Mouse (Mus musculus) limb, embryonic 12.5 days (tissue): Measurements from ENCODE around the gene Gm3371. TPM values are rescaled to one million over a fixed set of nuclear protein-coding genes. Genes with fewer than 3 reads are reported as not detected.
"Not testable (repeated sequence)": the region's sequence is repeated elsewhere in the genome, so short reads cannot be mapped to it uniquely, and the experiment has no call there.

Experiments used
- ATAC-seq: fragments of 200-750 bp; cut with Nextera tagmentation; 2 replicates; pipeline ENCODE4 v1.8.0; 2017; ENCODE audit warnings: low read depth, moderate TSS enrichment; ENCODE audit not compliant: insufficient number of reproducible peaks, insufficient read depth, low FRiP score, low TSS enrichment
- H3K27ac ChIP-seq: fragments of 300-500 bp; sonication (generic); 2 replicates; pipeline ENCODE4 v1.5.1; 2016; ENCODE audit warnings: mild to moderate bottlenecking, moderate library complexity
- H3K27me3 ChIP-seq: fragments of 300-500 bp; sonication (generic); 2 replicates; pipeline ENCODE4 v1.6.1; 2016; ENCODE audit warnings: mild to moderate bottlenecking, moderate library complexity
- H3K36me3 ChIP-seq: fragments of 300-500 bp; sonication (generic); 2 replicates; pipeline ENCODE4 v1.6.1; 2016; ENCODE audit warnings: mild to moderate bottlenecking, moderate library complexity
- H3K4me1 ChIP-seq: fragments of 300-500 bp; sonication (generic); replicated peaks from 2 replicates; pipeline ENCODE4 v1.6.1; 2016
- H3K4me2 ChIP-seq: fragments of 300-500 bp; sonication (generic); 2 replicates; pipeline ENCODE4 v1.6.1; 2016; ENCODE audit warnings: mild to moderate bottlenecking, moderate library complexity
- H3K4me3 ChIP-seq: fragments of 300-500 bp; sonication (generic); replicated peaks from 2 replicates; pipeline ENCODE4 v1.5.1; 2016; ENCODE audit warnings: mild to moderate bottlenecking
- H3K9ac ChIP-seq: fragments of 300-500 bp; sonication (generic); replicated peaks from 2 replicates; pipeline ENCODE4 v1.6.1; 2016; ENCODE audit warnings: mild to moderate bottlenecking, moderate library complexity
- H3K9me3 ChIP-seq: fragments of 300-500 bp; sonication (generic); 2 replicates; pipeline ENCODE4 v1.6.1; 2016; ENCODE audit warnings: mild to moderate bottlenecking, moderate library complexity
- WGBS: fragments of 180-500 bp; shearing (Covaris S2); methylation state at CpG from one replicate; pipeline ENCODE4 v1.1.7; 2016; 5-methylcytosine and 5-hydroxymethylcytosine counted together
- polyA plus RNA-seq: library from polyadenylated mRNA; unstranded; fragments of >200 nt; fragmentation: Nextera tagmentation; extraction: Ambion mirVana; gene quantifications from 2 replicates; pipeline ENCODE4 v1.2.1, GENCODE M21; 2016

Gene Gm3371
- polyA plus RNA-seq = not detected in 2 replicates

- H3K4me3 ChIP-seq, H3K9me3 ChIP-seq: not testable (repeated sequence)
- WGBS = no CpG with 5 or more reads among the region's 2 CpGs
Measured at GRCm38 (mm10) chr14:44410588-44410987, at the start of gene Gm3371. Gm3371 (minus strand) TSS chr14:44410688.

GRCm38 (mm10) chr14:44433335-44433734 lies 22.8 kb upstream of the Gm3371 start, which contains the start of gene Gm8232:
Gm8232 (plus strand) TSS chr14:44433635.
- not testable (repeated sequence) for H3K4me2 ChIP-seq, H3K36me3 ChIP-seq, ATAC-seq, H3K4me3 ChIP-seq, H3K9ac ChIP-seq, H3K27ac ChIP-seq, H3K4me1 ChIP-seq, H3K9me3 ChIP-seq, H3K27me3 ChIP-seq
- 91% methylated on average over 3 of the region's 3 CpGs for WGBS

More at GRCm38 (mm10) chr14:44410588-44410987, at the start of gene Gm3371:
- not testable (repeated sequence) for H3K27ac ChIP-seq, H3K9ac ChIP-seq, H3K4me1 ChIP-seq, H3K36me3 ChIP-seq, H3K4me2 ChIP-seq, H3K27me3 ChIP-seq, ATAC-seq

DNA sequence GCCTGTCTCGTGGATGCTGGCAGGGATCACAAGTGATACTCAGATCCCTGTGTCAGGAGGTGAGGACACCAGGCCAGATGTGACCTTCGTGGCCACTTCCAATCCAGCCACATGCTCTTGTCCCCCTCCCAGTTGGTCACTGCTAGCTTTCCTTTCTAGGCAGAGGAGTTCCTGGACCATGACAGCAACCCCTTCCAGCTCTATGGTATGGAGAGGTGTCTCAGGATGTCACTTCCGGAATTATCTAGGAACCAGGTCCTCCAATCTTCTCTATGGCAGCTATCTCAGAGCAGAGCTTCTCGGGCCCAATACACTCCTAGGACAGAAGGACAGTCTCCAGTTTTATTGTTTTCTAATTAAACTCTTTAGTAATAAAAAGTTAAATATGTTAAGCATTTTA lies 26.3 kb downstream of the Gm3371 start:
- not testable (repeated sequence) for H3K36me3 ChIP-seq, H3K27ac ChIP-seq, H3K9me3 ChIP-seq, H3K27me3 ChIP-seq, H3K4me1 ChIP-seq, H3K4me2 ChIP-seq, ATAC-seq, H3K9ac ChIP-seq, H3K4me3 ChIP-seq
- 82% methylated on average over 4 of the region's 4 CpGs for WGBS

DNA sequence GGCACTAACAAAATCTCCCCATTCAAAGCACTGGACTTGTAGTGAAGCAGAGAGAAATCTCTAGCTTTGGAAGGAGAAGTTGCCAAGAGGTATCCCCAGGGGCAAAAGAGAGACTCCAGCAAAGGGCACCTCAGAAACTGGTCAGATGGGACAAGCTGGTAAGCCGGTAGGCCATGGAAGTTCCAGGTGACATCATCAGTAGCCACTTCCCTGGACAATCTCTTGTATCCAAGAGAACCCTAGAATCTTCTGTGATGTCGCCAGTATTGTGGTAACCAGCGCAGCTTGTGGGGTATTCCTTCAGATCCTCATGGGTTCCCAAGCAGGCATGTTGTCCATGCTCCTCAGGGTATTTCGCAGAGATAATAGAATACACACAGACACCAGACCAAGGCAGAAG lies 45.4 kb downstream of the Gm3371 start, which contains the start of gene Gm8229:
Gm8229 (plus strand) TSS at position 301 of the 400 bp plus-strand sequence.
- H3K27ac ChIP-seq, H3K36me3 ChIP-seq, H3K9me3 ChIP-seq, H3K4me3 ChIP-seq, H3K4me1 ChIP-seq, H3K27me3 ChIP-seq, H3K9ac ChIP-seq, H3K4me2 ChIP-seq, ATAC-seq: not testable (repeated sequence)
- WGBS = 89% methylated on average over 4 of the region's 4 CpGs

DNA sequence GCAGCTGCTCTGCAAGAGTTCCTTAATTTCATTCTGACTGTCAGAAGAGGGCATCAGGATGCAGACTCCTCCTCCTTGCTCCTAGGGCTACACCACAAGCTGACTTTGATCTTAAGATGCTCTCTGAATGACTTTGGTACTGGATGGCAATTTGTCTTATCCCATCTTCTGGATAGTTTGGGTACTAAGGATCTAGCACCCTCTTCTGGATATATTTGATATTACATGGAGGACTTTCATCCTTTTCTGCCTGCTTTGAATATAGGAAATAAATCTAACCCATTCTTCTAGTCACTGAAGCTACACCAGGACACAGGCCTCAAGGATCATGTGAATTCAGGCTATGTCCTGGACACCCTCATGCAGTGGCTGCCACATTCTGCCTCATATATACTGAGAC lies 48.2 kb downstream of the Gm3371 start:
- ATAC-seq = not testable (repeated sequence)

DNA sequence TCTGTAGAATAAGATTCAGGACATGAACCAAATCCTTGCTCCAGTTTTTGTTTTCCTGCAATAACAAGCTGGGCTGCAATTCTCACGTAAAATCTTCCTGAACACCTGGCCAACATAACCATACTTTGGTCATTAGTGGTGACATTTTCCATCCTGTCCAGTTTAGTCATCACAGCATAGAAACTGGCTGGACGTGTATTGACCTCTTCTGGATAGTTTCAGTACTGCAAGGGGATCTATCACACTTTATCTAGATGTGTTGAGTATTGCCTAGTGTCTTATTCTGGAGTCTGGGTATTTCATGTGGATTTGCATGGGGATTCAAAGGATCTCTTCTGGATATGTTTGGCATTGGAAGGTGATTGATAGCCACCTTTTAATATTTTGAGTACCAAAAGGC lies 49.1 kb downstream of the Gm3371 start:
- H3K9me3 ChIP-seq, H3K4me1 ChIP-seq: not testable (repeated sequence)
- 38% methylated on average over 2 of the region's 2 CpGs for WGBS

More for the DNA sequence above, 48.2 kb downstream of the Gm3371 start:
- not testable (repeated sequence) for H3K9ac ChIP-seq, H3K27me3 ChIP-seq, H3K4me1 ChIP-seq, H3K36me3 ChIP-seq, H3K27ac ChIP-seq, H3K4me2 ChIP-seq, H3K9me3 ChIP-seq, H3K4me3 ChIP-seq

More for the DNA sequence above, 49.1 kb downstream of the Gm3371 start:
- H3K27ac ChIP-seq, H3K36me3 ChIP-seq, H3K4me3 ChIP-seq, H3K9ac ChIP-seq, ATAC-seq, H3K27me3 ChIP-seq, H3K4me2 ChIP-seq: not testable (repeated sequence)

Other genes starting within 250 kb of the Gm3371 start
- gene Gm8212, start 213.0 kb downstream of the Gm3371 start, polyA plus RNA-seq = not detected in 2 replicates
- gene 4930503E14Rik, start 197.4 kb downstream of the Gm3371 start, polyA plus RNA-seq = not detected in 2 replicates
- not detected in 2 replicates for gene Gm8220, start 125.1 kb downstream of the Gm3371 start, polyA plus RNA-seq
- not detected in 2 replicates for gene Gm5930, start 72.1 kb downstream of the Gm3371 start, polyA plus RNA-seq
- gene Gm8229, start 45.3 kb downstream of the Gm3371 start, polyA plus RNA-seq = not detected in 2 replicates
- gene Gm8232, start 22.9 kb upstream of the Gm3371 start, polyA plus RNA-seq = not detected in 2 replicates
- gene BC061237, start 81.8 kb upstream of the Gm3371 start, polyA plus RNA-seq = not detected in 2 replicates
- not detected in 2 replicates for gene Gm17093, start 107.6 kb upstream of the Gm3371 start, polyA plus RNA-seq
- gene Gm8247, start 172.5 kb upstream of the Gm3371 start, polyA plus RNA-seq = not detected in 2 replicates
- gene Gm5624, start 217.2 kb upstream of the Gm3371 start, polyA plus RNA-seq = not detected in 2 replicates